8 mouse cellular contexts compared by ENCODE assay signal in the genomic region with DNA sequence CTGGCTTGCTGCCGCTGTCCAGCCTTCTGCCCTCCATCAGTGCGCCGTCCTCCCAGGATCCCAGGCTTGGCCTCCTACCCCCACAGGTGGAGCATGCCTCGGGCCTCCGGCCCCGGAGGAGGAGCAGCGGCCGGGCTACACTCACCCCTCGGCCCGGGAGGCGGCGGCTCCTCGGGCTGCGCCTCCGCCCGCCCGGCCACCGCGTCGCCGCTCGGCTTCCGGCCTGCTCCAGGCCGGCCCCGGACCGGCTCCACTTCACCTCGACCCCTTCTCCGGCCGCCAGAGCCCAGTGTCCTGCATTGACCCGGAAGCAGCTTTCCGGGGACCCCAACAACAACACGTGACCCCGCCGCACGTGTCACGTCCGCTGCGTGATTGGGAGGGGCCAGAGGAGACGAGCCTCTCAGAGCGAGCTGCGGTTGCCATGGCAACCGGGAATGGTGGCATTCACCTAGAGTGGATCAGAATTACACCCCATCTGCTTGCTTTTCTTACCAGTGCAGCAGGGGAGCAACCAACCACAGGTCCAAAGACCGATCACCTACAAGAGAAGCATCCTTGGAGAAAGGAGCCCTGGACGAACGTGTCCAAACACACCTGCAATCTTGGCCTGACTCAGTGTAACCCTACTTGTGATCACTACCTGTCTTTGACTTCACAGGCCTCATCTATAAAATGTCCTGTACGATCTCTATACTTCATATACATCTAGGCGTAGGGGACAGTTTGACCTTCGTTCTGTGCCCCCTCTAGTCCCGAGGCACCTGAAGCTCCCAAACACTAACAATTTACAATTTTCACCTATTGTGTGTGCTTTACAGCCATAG. TPM values are rescaled to one million over a fixed set of nuclear protein-coding genes. Genes with fewer than 3 reads are reported as not detected.
DNase-seq lines count a peak whose midpoint lies in the region; ATAC-seq and TF ChIP-seq lines count a peak whose summit lies in the region.

No protein-coding gene starts in this region.

- ATAC-seq in hindbrain, embryonic 11.5 days (ENCODE audit: low FRiP score): peak; percentile 98
- peak; percentile 88 for ATAC-seq in lung, embryonic 16.5 days (ENCODE audit: low read depth)

- peak; percentile 57; the same call in 1 of the 2 replicates for TF ChIP-seq CTCF in thymus, adult 2 months (IDR thresholded peaks at IDR 0.05; ENCODE audit: borderline replicate concordance, control insufficient read depth, extremely low read depth, insufficient read depth, low read length, poor library complexity)

- WGBS in hindbrain, embryonic 11.5 days: 6% methylated on average over 49 of the region's 49 CpGs
- 6% methylated on average over 47 of the region's 49 CpGs for WGBS in lung, embryonic 16.5 days
- 11% methylated on average over 49 of the region's 49 CpGs for WGBS in thymus, adult 2 months

- no peaks in the 10 kb centered on the region for H3K27me3 ChIP-seq in hindbrain, embryonic 11.5 days (ENCODE audit: control insufficient read depth, insufficient read depth, low read length)
- H3K27me3 ChIP-seq in lung, embryonic 16.5 days (ENCODE audit: control insufficient read depth, insufficient read depth, low read depth, low read length): no peaks in the 10 kb centered on the region
- no peaks in the 10 kb centered on the region for H3K27me3 ChIP-seq in thymus, adult 2 months (ENCODE audit: control insufficient read depth, insufficient read depth, low read length)

- peak overlapping the region; percentile 72 for H3K4me2 ChIP-seq in hindbrain, embryonic 11.5 days (replicated peaks; ENCODE audit: low read depth, low read length)
- H3K4me2 ChIP-seq in lung, embryonic 16.5 days (ENCODE audit: low read depth, low read length): peak overlapping the region; percentile 70

- peak overlapping the region; percentile 64 for H3K4me3 ChIP-seq in hindbrain, embryonic 11.5 days (ENCODE audit: low read depth, low read length)
- peak overlapping the region; percentile 63 for H3K4me3 ChIP-seq in lung, embryonic 16.5 days (ENCODE audit: low read length)
- peak overlapping the region; percentile 58 for H3K4me3 ChIP-seq in thymus, adult 2 months (ENCODE audit: control insufficient read depth, insufficient read depth, low read length)

- no peak overlapping the region for H3K27ac ChIP-seq in hindbrain, embryonic 11.5 days (ENCODE audit: low read depth, low read length)
- peak overlapping the region; percentile 78 for H3K27ac ChIP-seq in lung, embryonic 16.5 days (ENCODE audit: low read length)
- H3K27ac ChIP-seq in thymus, adult 2 months (ENCODE audit: control insufficient read depth, insufficient read depth, low read length): peak overlapping the region; percentile 17

- 0 out of 2 replicates have a peak, but pooled peaks have one; percentile 15 for TF ChIP-seq POLR2A in thymus, adult 2 months (IDR thresholded peaks at IDR 0.05; ENCODE audit: control insufficient read depth, extremely low read depth, insufficient read depth, low read length, poor library complexity)

- H3K9me3 ChIP-seq in hindbrain, embryonic 11.5 days (ENCODE audit: control insufficient read depth, low read length): no peaks in the 10 kb centered on the region
- no peaks in the 10 kb centered on the region for H3K9me3 ChIP-seq in lung, embryonic 16.5 days (ENCODE audit: control insufficient read depth, low read length)

- peaks cover 5% of the 10 kb centered on the region for H3K4me1 ChIP-seq in hindbrain, embryonic 11.5 days (replicated peaks; ENCODE audit: control insufficient read depth, insufficient read depth, low read length)
- H3K4me1 ChIP-seq in lung, embryonic 16.5 days (replicated peaks; ENCODE audit: control insufficient read depth, insufficient read depth, low read length): peaks cover 18% of the 10 kb centered on the region
- H3K4me1 ChIP-seq in thymus, adult 2 months (replicated peaks; ENCODE audit: control insufficient read depth, insufficient read depth, low read length): peaks cover 36% of the 10 kb centered on the region

- H3K36me3 ChIP-seq in hindbrain, embryonic 11.5 days (ENCODE audit: control insufficient read depth, insufficient read depth, low read length): no peaks in the 10 kb centered on the region
- no peaks in the 10 kb centered on the region for H3K36me3 ChIP-seq in lung, embryonic 16.5 days (ENCODE audit: control insufficient read depth, insufficient read depth, low read length)
- no peaks in the 10 kb centered on the region for H3K36me3 ChIP-seq in thymus, adult 2 months (ENCODE audit: control insufficient read depth, insufficient read depth, low read length)

- H3K9ac ChIP-seq in hindbrain, embryonic 11.5 days (ENCODE audit: low read depth, low read length): peak overlapping the region; percentile 73
- peak overlapping the region; percentile 80 for H3K9ac ChIP-seq in lung, embryonic 16.5 days (ENCODE audit: low read length)

- DNase-seq in NIH3T3 (ENCODE audit: low read depth): peak; percentile 95
- DNase-seq in cerebellum, adult 9-11 months: peak; percentile 96
- DNase-seq in frontal cortex, adult 2 months (ENCODE audit: extremely low spot score in 1 of 2, low spot score in 1 of 2): peak; percentile 90 to 94
- peak; percentile 98 for DNase-seq in hindbrain, embryonic 11.5 days (ENCODE audit: low spot score)
- peak; percentile 97 for DNase-seq in layer of hippocampus, adult 9-11 months
- peak; percentile 91 for DNase-seq in ovary, adult 18-20 months (ENCODE audit: low spot score)
- DNase-seq in thymus, adult 2 months: peak; percentile 92

RNA-seq across cellular contexts. Expression of a gene that starts 35.5 kb away (rescaled TPM):
- 33.2 and 33.3 TPM in 2 replicates for polyA plus RNA-seq in frontal cortex, adult 2 months (2012; rRNA removed)
- 4.7 and 6.6 TPM in 2 replicates for polyA plus RNA-seq in hindbrain, embryonic 11.5 days (2014; fragmentation: Nextera tagmentation; extraction: Ambion mirVana)
- 4.2 and 4.8 TPM in 2 replicates for polyA plus RNA-seq in lung, embryonic 16.5 days (2015; fragmentation: Nextera tagmentation; extraction: Ambion mirVana)
- 22.8 TPM in 2 replicates for polyA plus RNA-seq in thymus, adult 2 months (2012; rRNA removed)
